Mouse (Mus musculus) heart, adult 2 months (tissue): ENCODE results near the gene Tmem147. TPM values are rescaled to one million over a fixed set of nuclear protein-coding genes. Genes with fewer than 3 reads are reported as not detected.

Source experiments
- DNase-seq, 2 experiments: peaks; one replicate each; pipeline ENCODE4 v3.0.0; 2021
- H3K27ac ChIP-seq: fragments of 200-600 bp; 2 replicates; pipeline ENCODE4 v1.8.1; 2022
- H3K27me3 ChIP-seq: fragments of 200-500 bp; 2 replicates; pipeline ENCODE4 v1.6.1; 2012; ENCODE audit warnings: mild to moderate bottlenecking, low read length, inconsistent platforms, mixed read lengths; ENCODE audit not compliant: control insufficient read depth, insufficient read depth
- H3K36me3 ChIP-seq: fragments of 200-500 bp; 2 replicates; pipeline ENCODE4 v1.6.1; 2012; ENCODE audit warnings: low read length, inconsistent platforms; ENCODE audit not compliant: control insufficient read depth, insufficient read depth
- H3K4me1 ChIP-seq: fragments of 200-500 bp; 2 replicates; pipeline ENCODE4 v1.6.1; 2011; ENCODE audit warnings: low read length; ENCODE audit not compliant: control insufficient read depth, insufficient read depth
- H3K4me3 ChIP-seq: fragments of 200-600 bp; 2 replicates; pipeline ENCODE4 v1.8.1; 2022
- H3K79me2 ChIP-seq: fragments of 200-500 bp; replicated peaks from 2 replicates; pipeline ENCODE4 v1.6.1; 2012; ENCODE audit warnings: mild to moderate bottlenecking, inconsistent platforms, low read length, moderate library complexity, mixed read lengths; ENCODE audit not compliant: control insufficient read depth, insufficient read depth
- H3K9ac ChIP-seq: fragments of 200-500 bp; 2 replicates; pipeline ENCODE4 v1.6.1; 2012; ENCODE audit warnings: low read depth, mild to moderate bottlenecking, control low read depth, inconsistent platforms, low read length, mixed read lengths
- CTCF ChIP-seq: fragments of 200-600 bp; IDR thresholded peaks from 2 replicates; pipeline ENCODE4 v1.8.1; 2022; ENCODE audit warnings: antibody characterized with exemption, mild to moderate bottlenecking, moderate library complexity
- EP300 ChIP-seq: fragments of 200-500 bp; IDR thresholded peaks from 2 replicates; pipeline ENCODE4 v1.6.1; 2011; ENCODE audit warnings: low read depth, low read length, control low read depth; ENCODE audit not compliant: insufficient read depth
- POLR2A ChIP-seq: fragments of 200-500 bp; IDR thresholded peaks from 2 replicates; pipeline ENCODE4 v1.6.1; 2011; ENCODE audit warnings: mild to moderate bottlenecking, low read depth, low read length, control low read depth; ENCODE audit not compliant: insufficient read depth
- WGBS: fragments of 180-500 bp; shearing (Covaris S2); methylation state at CpG from one replicate; pipeline ENCODE4 v1.1.7; 2018; 5-methylcytosine and 5-hydroxymethylcytosine counted together
- intact Hi-C: fragments of 180-260 bp; cut with DNase I; formaldehyde crosslinking; loops from one replicate; pipeline ENCODE4 v1.15.1; 2025
- polyA plus RNA-seq: library from polyadenylated mRNA; depleted of rRNA; stranded (reverse); fragments of >200 nt; gene quantifications from 2 replicates; pipeline ENCODE4 v1.2.3, GENCODE M21; 2012
- total RNA-seq, 2 experiments: library from RNA; stranded (reverse); gene quantifications; 2 replicates each; pipeline ENCODE4 v1.2.3; 2021

Tmem147 gene
- total and polyA plus RNA-seq, 3 experiments = 219 to 293 (median 241) TPM

GRCm38 (mm10) chr7:30717006-30717715 lies 12.2 kb downstream of the Tmem147 start:
- Histone ChIP-seq H3K27me3 (peaks cover 3% of the 10 kb centered on the region; the same call in 1 of the 2 replicates), H3K27ac (no peak overlapping the region), H3K4me1 (no peaks in the 10 kb centered on the region), H3K36me3 (no peaks in the 10 kb centered on the region), H3K9ac (no peak overlapping the region), H3K4me3 (peak overlapping the region; percentile 36), H3K79me2 (no peaks in the 10 kb centered on the region)
- WGBS = 5% methylated on average over 43 of the region's 43 CpGs
- DNase-seq = peak; percentile 53 to 63
- TF ChIP-seq EP300 = no peak
- intact Hi-C loops = no loop called here

DNA sequence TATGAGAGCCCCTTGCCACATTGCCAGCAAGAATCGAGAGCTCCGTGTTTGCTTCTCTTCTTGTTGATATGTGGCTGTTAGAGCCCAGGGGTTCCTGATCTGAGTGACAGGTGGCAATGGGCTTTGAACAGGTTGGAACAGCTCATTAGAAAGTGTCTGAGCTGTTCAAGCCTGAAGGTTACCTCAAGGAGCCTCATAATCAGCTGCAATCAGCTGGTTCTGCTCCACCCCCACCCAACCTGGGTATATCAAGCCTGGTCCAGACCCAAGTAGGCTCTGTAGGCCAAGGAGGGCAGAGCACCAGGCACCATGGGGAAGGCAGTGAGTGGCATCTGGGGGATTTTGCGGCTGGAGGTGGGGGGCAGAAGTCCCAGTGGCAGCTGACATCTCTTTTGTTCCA lies 17.4 kb downstream of the Tmem147 start, which contains the start of gene Atp4a:
Gene Atp4a, plus strand, starts transcription at position 268 of the 400 bp plus-strand sequence.
- Histone ChIP-seq H3K36me3 (no peaks in the 10 kb centered on the region), H3K27ac (no peak within 1 kb of the TSS), H3K4me1 (no peaks in the 10 kb centered on the region), H3K9ac (no peak within 1 kb of the TSS), H3K4me3 (no peak within 1 kb of the TSS), H3K27me3 (no peaks in the 10 kb centered on the region), H3K79me2 (no peaks in the 10 kb centered on the region)
- 71% methylated on average over 3 of the region's 3 CpGs for WGBS
- intact Hi-C loops = no loop called here
- TF ChIP-seq EP300 (no peak), CTCF (no peak), POLR2A (no peak)
- DNase-seq = no peak

- DNase-seq = no peak
- Histone ChIP-seq H3K4me1 (no peaks in the 10 kb centered on the region), H3K27me3 (no peaks in the 10 kb centered on the region), H3K27ac (no peak overlapping the region), H3K4me3 (no peak overlapping the region), H3K79me2 (no peaks in the 10 kb centered on the region), H3K9ac (no peak overlapping the region), H3K36me3 (no peaks in the 10 kb centered on the region)
- WGBS = 81% methylated on average over 1 of the region's 1 CpGs
- intact Hi-C loops = no loop called here
- TF ChIP-seq POLR2A = no peak
- no peak for TF ChIP-seq CTCF
- TF ChIP-seq EP300 = no peak
Observed at GRCm38 (mm10) chr7:30707441-30707840, 21.9 kb downstream of the Tmem147 start.

GRCm38 (mm10) chr7:30706214-30706882 lies 23.0 kb downstream of the Tmem147 start:
- TF ChIP-seq EP300 = no peak
- TF ChIP-seq CTCF = no peak
- no peak for TF ChIP-seq POLR2A
- intact Hi-C loops = no loop called here
- Histone ChIP-seq H3K4me3 (no peak overlapping the region), H3K79me2 (no peaks in the 10 kb centered on the region), H3K27ac (peak overlapping the region; percentile 57; the same call in 1 of the 2 replicates), H3K4me1 (no peaks in the 10 kb centered on the region), H3K9ac (no peak overlapping the region), H3K36me3 (no peaks in the 10 kb centered on the region), H3K27me3 (no peaks in the 10 kb centered on the region)
- WGBS = 25% methylated on average over 8 of the region's 8 CpGs
- peak in 1 of 2 experiments; percentile 38 for DNase-seq

DNA sequence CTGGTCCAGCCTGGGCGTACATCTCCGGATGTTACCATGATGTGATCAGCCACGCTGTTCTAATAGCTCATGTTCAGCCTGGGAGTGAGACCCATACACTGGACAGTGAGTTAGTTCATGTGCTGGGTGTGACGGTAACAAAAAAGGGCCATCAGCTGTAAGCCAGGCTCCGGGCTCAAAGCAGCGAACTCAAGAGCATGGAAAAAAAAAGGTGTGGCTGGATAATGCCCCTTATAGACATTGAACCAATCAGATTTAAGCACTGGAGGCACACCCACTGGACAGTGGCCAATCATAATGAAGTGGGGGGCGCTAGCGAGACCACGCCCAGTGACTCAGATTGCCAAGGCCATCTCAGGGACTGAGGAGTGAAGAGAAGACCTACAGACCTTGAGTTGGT lies 30.8 kb downstream of the Tmem147 start, which contains the start of gene 2200002J24Rik:
Gene 2200002J24Rik, plus strand, starts transcription at position 338 of the 400 bp plus-strand sequence.
- H3K27me3 ChIP-seq = no peaks in the 10 kb centered on the region
- no peaks in the 10 kb centered on the region; the same call in 1 of the 2 replicates for H3K4me1 ChIP-seq
- no peak for TF ChIP-seq EP300
- no peak for TF ChIP-seq POLR2A
- no peak for TF ChIP-seq CTCF
- no peak for DNase-seq
- no peak within 1 kb of the TSS for H3K27ac ChIP-seq
- H3K79me2 ChIP-seq = no peaks in the 10 kb centered on the region
- H3K4me3 ChIP-seq = no peak within 1 kb of the TSS
- 40% methylated on average over 9 of the region's 9 CpGs for WGBS
- no peaks in the 10 kb centered on the region for H3K36me3 ChIP-seq
- no peak within 1 kb of the TSS for H3K9ac ChIP-seq
- intact Hi-C loops = no loop called here

DNA sequence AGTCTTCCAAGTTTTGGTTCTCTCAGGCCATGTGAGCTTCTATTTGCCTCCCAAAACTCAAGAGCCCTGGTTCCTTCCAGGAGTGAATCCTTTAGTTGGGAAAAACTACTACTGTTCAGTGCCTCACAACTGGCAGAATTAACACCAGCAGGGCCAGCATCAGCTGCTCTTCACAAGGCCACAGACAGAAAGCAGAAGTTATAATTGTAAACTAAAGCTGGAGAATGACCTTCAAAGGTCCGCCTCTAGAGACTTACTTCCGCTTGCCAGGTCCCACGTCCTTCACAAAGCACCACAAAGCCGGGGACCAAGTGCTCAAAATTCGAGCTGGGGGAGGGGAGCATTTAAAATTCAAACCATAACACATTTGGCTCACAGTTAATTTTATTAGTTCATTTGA lies 31.2 kb downstream of the Tmem147 start:
- Histone ChIP-seq H3K27ac (no peak overlapping the region), H3K4me1 (no peaks in the 10 kb centered on the region; the same call in 1 of the 2 replicates), H3K27me3 (no peaks in the 10 kb centered on the region), H3K9ac (no peak overlapping the region), H3K4me3 (no peak overlapping the region), H3K36me3 (no peaks in the 10 kb centered on the region), H3K79me2 (no peaks in the 10 kb centered on the region)
- WGBS = 48% methylated on average over 5 of the region's 5 CpGs
- no peak for TF ChIP-seq EP300
- TF ChIP-seq POLR2A = no peak
- no peak for TF ChIP-seq CTCF
- no peak for DNase-seq
- intact Hi-C loops = no loop called here
